Mouse (Mus musculus): ENCODE data around the gene Zfp710. TPM values are rescaled to one million over a fixed set of nuclear protein-coding genes. Genes with fewer than 3 reads are reported as not detected.

The Zfp710 gene
- polyA plus RNA-seq, 1 experiment from 2014 or later = 20.8 TPM

DNA sequence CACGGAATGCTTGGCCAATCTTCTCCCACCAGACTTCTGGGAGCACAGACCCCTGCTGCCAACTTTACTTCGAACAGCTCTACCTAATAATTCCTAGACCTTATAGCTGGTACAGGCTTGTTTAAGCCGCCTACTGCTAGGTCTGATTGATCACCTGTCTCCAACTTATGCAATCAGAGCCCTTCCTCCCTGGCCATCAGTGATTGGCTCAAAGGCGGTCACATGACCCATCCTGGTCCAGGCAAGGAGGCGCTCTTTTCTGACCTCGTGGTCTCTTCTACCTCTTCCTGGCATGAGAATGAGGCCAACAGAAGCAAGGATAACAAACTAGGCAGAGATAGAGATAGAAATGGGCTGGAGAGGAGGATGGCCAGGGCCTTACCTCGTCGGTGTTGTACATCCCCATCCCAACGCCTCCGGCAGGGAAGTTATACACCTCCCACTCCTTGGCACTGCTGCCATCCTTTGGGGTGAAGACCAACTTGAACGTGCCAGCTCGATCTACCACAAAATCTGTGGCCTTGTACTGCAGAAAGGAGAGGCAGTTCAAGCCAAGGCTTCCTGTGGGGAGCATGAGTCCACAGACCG lies 73.9 kb downstream of the Zfp710 start:
- Histone ChIP-seq H3K4me3 (no peak overlapping the region), H3K36me3 (peaks cover 100% of the 10 kb centered on the region), H3K27ac (no peak overlapping the region), H3K27me3 (ENCODE audit: insufficient read depth, poor library complexity, severe bottlenecking) (no peaks in the 10 kb centered on the region), H3K4me1 (0 out of 2 replicates have a peak, but pooled peaks cover 4% of the 10 kb centered on the region), H3K9me3 (no peaks in the 10 kb centered on the region)
- 91% methylated on average over 13 of the region's 13 CpGs for WGBS
- no peak for DNase-seq (ENCODE audit: low spot score)

DNA sequence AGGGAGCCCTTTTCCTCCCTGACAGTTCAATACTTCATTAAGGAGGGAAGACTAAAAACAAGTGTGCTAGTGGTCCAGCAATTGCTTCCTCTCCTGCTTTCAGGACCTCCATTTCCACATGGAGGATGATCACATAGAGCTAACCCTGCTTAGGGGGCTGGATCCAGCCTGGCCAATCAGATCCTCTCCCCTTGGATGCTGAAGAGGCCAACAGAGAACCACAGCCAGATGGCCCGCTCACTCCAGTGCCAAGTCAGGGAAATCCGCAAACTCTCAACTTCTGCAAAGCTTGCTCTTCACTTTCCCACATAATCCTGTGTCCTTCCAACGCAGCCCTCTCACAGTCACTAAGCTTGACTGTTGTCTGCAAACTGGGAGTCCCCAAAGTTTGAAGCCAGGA lies 78.7 kb downstream of the Zfp710 start:
- peaks cover 79% of the 10 kb centered on the region for H3K36me3 ChIP-seq

DNA sequence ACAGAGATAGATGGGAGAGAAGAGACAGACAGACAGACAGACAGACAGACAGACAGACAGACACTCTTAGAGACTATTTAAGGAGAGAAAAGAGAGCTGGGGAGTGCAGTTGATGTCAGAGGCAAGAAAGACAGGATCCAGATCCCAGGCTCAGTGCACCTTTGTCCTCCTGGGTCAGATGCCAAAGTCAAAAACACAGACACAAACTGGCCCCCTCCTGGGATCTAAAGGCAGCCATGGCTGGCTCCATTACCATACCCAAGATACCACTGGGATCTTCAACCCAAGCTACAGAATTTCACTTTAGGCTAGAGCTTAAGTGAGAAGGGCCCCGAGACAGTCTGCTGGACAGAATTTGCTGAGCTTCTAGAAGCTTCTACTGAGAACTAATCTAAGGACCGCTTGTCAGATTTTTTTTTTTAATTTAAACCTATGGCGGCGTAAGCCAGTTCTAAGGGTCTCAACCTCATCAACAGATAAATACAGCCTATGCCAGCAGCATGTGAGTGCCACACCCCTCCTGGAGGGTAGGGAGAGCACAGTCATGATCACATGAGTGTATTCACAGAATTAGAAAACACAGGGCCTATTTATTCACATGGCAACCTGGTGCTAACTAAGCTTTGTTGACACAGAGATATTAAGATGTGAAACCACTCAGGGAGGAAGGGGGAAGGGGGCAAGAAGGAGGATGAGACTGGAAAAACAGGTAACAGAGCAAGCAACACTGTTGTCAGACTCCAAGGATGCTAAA lies 81.2 kb downstream of the Zfp710 start:
- WGBS = 91% methylated on average over 4 of the region's 4 CpGs

More for the DNA sequence above, 78.7 kb downstream of the Zfp710 start:
- Histone ChIP-seq H3K9me3 (no peaks in the 10 kb centered on the region), H3K4me3 (no peak overlapping the region), H3K27me3 (ENCODE audit: insufficient read depth, poor library complexity, severe bottlenecking) (no peaks in the 10 kb centered on the region), H3K27ac (no peak overlapping the region), H3K4me1 (0 out of 2 replicates have a peak, but pooled peaks cover 9% of the 10 kb centered on the region)
- WGBS = 87% methylated on average over 3 of the region's 3 CpGs
- no peak for DNase-seq (ENCODE audit: low spot score)

DNA sequence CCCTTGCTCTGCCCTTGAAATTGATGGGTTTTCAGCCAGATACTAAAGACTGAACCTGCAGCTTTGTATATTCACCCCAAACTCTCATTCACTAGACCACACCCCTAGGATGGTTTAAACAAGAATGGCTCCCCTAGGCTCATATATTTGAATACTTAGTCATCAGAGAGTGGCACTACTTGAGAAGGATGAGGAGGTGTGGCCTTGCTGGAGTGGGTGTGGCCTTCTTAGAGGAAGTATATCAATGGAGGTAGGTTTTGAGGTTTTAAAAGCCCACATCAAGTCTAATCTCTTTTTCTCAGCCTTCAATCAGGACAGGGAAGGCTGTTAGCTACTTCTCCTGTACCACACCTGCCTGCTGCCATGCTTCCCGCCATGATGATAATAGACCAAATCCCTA lies 81.8 kb downstream of the Zfp710 start:
- H3K27me3 ChIP-seq (ENCODE audit: insufficient read depth, poor library complexity, severe bottlenecking) = no peaks in the 10 kb centered on the region

More for the DNA sequence above, 81.2 kb downstream of the Zfp710 start:
- H3K27ac ChIP-seq = no peak overlapping the region
- DNase-seq (ENCODE audit: low spot score) = no peak
- peaks cover 69% of the 10 kb centered on the region for H3K36me3 ChIP-seq
- no peaks in the 10 kb centered on the region for H3K27me3 ChIP-seq (ENCODE audit: insufficient read depth, poor library complexity, severe bottlenecking)
- no peaks in the 10 kb centered on the region for H3K9me3 ChIP-seq
- no peak overlapping the region for H3K4me3 ChIP-seq
- peaks cover 10% of the 10 kb centered on the region; the same call in 1 of the 2 replicates for H3K4me1 ChIP-seq

DNA sequence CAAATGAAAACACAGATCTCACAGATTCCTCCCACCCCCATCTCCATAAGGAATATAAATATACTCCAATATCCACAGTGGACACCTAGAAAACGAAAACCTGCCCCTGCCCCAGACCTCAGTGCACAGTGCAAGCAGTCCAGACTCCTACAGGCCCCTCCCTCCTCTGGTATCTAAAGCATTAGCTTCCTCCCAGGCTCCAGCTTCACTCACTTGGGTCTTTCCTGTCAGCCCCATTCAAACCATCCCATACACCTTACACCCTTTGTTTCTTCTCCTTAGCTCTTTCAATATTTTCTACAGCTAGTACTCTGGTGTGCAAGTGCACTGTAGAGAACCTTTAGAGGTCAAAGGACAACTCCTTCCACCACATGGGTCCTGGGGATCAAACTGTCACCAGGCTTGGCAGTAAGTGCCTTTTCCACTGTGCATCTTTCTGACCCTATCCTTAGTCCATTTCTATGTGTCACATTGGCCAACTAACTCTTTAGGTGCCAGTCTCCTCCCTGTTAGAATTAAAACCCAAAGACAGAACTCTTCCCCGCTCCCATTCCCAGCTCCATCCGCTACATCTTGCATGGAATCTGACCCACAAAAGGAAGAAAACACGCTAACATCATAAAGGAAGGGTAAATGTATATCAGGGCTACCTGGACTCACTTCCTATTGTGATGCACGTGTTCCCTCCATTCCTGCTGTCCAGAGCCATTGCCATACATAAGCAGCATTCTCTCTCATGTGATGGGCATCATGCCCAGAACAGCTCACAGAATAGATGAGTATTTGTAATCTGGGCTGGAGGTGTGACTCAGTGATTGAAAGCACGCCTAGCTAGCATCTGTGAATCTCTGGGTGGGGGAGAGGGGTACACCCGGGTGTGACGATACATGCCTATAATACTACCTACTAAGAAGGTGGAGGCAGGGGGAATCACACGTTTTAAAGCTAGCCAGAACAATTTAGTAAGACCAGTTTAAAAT lies 86.7 kb downstream of the Zfp710 start:
- Histone ChIP-seq H3K4me1 (peaks cover 54% of the 10 kb centered on the region), H3K27me3 (ENCODE audit: insufficient read depth, poor library complexity, severe bottlenecking) (no peaks in the 10 kb centered on the region), H3K4me3 (peak overlapping the region; percentile 28; the same call in 1 of the 2 replicates), H3K27ac (peak overlapping the region; percentile 36; the same call in 1 of the 2 replicates), H3K36me3 (peaks cover 45% of the 10 kb centered on the region), H3K9me3 (no peaks in the 10 kb centered on the region)
- 68% methylated on average over 9 of the region's 9 CpGs for WGBS
- no peak for DNase-seq (ENCODE audit: low spot score)

More for the DNA sequence above, 81.8 kb downstream of the Zfp710 start:
- Histone ChIP-seq H3K4me1 (peaks cover 16% of the 10 kb centered on the region), H3K36me3 (peaks cover 66% of the 10 kb centered on the region), H3K9me3 (no peaks in the 10 kb centered on the region), H3K27ac (no peak overlapping the region), H3K4me3 (no peak overlapping the region)
- no peak for DNase-seq (ENCODE audit: low spot score)
- 79% methylated on average over 1 of the region's 1 CpGs for WGBS

DNA sequence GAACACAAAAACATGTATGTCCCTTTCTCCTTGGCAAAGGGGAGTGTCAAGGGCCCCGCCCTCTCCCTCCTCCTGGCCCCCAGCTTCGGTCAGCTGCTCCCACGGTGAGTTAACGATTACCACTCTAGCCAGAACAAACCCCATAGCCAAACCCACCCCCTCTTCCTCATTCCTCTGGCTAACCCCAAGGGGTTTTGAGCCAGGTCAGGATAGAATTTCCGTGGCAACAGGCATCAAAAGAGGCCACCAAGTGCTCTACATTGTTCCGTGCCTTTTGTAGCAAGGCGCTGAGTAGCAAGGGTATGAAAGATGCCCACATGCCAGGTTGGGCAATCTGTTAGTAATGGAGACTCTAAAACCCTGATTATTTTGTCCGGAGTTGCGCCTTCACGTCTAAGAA lies 89.4 kb downstream of the Zfp710 start:
- H3K36me3 ChIP-seq = peaks cover 23% of the 10 kb centered on the region
- peak overlapping the region; percentile 100 for H3K27ac ChIP-seq
- H3K9me3 ChIP-seq = no peaks in the 10 kb centered on the region
- no peak for DNase-seq (ENCODE audit: low spot score)
- 15% methylated on average over 10 of the region's 10 CpGs for WGBS
- no peaks in the 10 kb centered on the region for H3K27me3 ChIP-seq (ENCODE audit: insufficient read depth, poor library complexity, severe bottlenecking)
- peaks cover 63% of the 10 kb centered on the region for H3K4me1 ChIP-seq
- H3K4me3 ChIP-seq = peak overlapping the region; percentile 99

DNA sequence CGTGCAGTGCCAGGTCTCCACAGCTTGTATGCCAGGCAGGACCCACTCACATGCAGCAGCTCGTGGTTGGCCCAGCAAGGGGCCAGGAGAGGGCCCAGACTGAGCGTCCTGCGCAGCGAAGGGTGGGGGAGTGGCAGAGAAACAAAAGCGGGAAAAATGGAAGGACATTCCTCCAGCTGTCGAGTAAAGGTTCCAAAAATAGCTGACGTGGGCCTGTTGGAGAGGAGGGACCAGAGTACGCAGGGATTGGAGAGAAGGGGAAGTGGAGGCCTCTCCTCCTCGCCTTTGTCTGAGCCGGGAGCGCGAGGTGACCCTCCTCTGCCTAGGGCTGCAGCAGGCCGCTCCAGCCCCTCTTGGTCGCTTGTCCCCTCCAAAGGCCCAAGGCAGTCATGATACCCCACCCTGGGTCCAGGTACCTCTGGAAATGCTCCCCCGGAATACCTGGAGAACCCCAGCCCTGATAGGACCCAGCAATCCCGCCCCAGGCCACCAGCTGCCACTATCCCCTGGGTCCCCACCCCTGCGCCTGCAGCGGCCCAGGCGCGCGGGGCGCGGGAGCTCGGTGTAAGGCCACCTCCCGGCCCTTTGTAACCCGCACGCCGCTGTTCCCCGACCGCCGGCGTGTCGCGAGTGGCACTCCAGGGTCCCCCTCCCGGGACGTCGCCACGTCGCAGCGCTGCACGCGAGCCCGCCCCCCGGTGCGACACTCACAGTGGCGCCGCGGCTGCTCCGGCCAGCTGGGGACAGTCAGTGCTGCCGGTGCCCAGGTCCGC lies 90.0 kb downstream of the Zfp710 start:
- Histone ChIP-seq H3K27me3 (ENCODE audit: insufficient read depth, poor library complexity, severe bottlenecking) (no peaks in the 10 kb centered on the region), H3K27ac (peak overlapping the region; percentile 100), H3K4me1 (peaks cover 69% of the 10 kb centered on the region), H3K36me3 (peaks cover 17% of the 10 kb centered on the region), H3K9me3 (no peaks in the 10 kb centered on the region), H3K4me3 (peak overlapping the region; percentile 99)
- WGBS = under 1% methylated on average over 52 of the region's 52 CpGs
- DNase-seq (ENCODE audit: low spot score) = peak; percentile 94

DNA sequence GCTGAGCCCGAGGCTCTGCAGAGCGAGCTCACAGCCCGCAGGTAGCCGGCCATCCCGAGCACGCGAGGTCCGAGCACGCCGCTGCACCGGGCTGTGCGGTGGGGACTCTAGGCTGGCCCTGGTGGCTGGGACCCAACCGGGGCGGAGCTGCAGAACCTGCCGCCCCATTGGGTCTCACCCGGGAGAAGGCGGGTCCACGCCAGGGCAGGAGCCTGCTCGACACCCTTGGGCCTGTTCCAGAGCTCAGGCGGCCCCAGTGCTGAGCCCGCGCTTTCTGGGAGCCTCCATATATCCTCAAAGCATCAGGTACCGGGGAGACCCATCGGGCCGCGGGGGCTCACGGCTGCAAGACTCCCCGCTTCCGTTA lies 90.6 kb downstream of the Zfp710 start, which contains the start of gene Idh2:
Idh2 (minus strand) TSS at position 169 of the 367 bp plus-strand sequence.
- H3K27me3 ChIP-seq (ENCODE audit: insufficient read depth, poor library complexity, severe bottlenecking) = no peaks in the 10 kb centered on the region
- under 1% methylated on average over 29 of the region's 29 CpGs for WGBS
- H3K4me1 ChIP-seq = peaks cover 75% of the 10 kb centered on the region
- peaks cover 13% of the 10 kb centered on the region for H3K36me3 ChIP-seq
- no peaks in the 10 kb centered on the region for H3K9me3 ChIP-seq
- peak within 1 kb of the TSS; percentile 99 for H3K4me3 ChIP-seq
- peak within 1 kb of the TSS; percentile 100 for H3K27ac ChIP-seq
- DNase-seq (ENCODE audit: low spot score) = peak; percentile 95

DNA sequence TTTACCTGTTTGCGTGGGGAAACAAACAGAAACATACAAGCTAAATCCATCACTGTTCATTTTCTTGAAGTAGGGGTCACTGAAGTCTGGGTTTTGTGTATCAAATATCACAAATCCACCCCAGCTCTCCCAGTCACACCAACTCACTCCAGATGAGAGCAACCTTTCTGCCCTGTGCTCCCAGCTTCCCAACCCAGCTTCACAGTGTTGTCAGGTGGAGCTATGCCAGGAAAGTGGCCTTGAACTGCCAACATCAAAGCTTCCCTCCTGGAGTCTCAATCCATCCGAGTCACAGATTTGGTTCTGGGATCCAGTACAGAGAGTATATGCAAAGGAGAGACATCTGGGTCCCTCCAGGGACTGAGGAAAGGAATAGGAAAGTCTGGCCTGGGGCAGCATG lies 91.5 kb downstream of the Zfp710 start:
- peaks cover 80% of the 10 kb centered on the region for H3K4me1 ChIP-seq
- H3K9me3 ChIP-seq = no peaks in the 10 kb centered on the region
- H3K27me3 ChIP-seq (ENCODE audit: insufficient read depth, poor library complexity, severe bottlenecking) = no peaks in the 10 kb centered on the region
- no peak for DNase-seq (ENCODE audit: low spot score)
- peak overlapping the region; percentile 99 for H3K4me3 ChIP-seq
- H3K27ac ChIP-seq = peak overlapping the region; percentile 100; the same call in 1 of the 2 replicates
- H3K36me3 ChIP-seq = peaks cover 9% of the 10 kb centered on the region
- 72% methylated on average over 2 of the region's 2 CpGs for WGBS

DNA sequence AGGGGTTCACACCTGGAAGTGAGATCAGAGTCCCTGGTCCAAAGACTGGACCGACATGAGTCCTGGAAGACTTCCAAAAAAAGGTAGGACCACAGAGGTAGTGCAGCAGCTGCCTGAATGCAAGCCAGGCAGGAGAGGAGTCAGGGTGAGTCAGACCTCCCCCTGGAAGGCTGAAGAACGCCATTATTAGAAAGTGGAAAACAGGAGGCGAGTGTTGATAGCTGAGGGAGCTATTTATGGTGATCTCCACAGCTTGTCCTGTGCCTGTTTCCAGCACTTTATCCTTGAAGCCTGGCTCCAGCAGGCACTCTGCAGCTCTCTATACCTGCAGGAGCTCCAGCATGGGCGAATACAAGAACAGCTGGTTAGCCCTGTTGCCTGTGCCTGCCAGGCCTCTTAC lies 94.6 kb downstream of the Zfp710 start:
- Histone ChIP-seq H3K9me3 (no peaks in the 10 kb centered on the region), H3K27me3 (ENCODE audit: insufficient read depth, poor library complexity, severe bottlenecking) (no peaks in the 10 kb centered on the region), H3K4me1 (peaks cover 62% of the 10 kb centered on the region), H3K36me3 (no peaks in the 10 kb centered on the region), H3K4me3 (peak overlapping the region; percentile 7; the same call in 1 of the 2 replicates), H3K27ac (peak overlapping the region; percentile 87)
- DNase-seq (ENCODE audit: low spot score) = no peak
- WGBS = 27% methylated on average over 4 of the region's 4 CpGs

DNA sequence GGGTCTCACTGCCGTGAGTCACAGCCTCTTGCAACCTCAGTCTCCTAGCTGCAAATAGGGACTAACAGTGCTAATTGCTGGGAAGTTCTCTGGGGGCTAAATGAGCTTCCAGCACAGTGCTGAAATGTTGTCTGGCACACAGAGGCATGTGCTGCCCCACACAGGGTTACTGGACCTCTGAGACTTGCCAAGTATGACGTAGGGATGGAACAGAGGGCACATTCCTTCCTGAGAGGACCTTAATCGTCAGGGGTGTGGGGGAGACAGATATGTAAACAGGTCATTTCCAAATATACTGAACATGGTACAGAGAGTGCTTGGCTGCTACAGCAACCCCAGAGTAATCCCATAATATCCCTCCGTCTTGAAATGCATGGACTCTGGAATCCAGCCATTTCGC lies 96.5 kb downstream of the Zfp710 start:
- no peaks in the 10 kb centered on the region for H3K36me3 ChIP-seq
- WGBS = 58% methylated on average over 5 of the region's 5 CpGs
- H3K4me1 ChIP-seq = peaks cover 43% of the 10 kb centered on the region
- peak overlapping the region; percentile 87; the same call in 1 of the 2 replicates for H3K27ac ChIP-seq
- no peaks in the 10 kb centered on the region for H3K27me3 ChIP-seq (ENCODE audit: insufficient read depth, poor library complexity, severe bottlenecking)
- H3K4me3 ChIP-seq = no peak overlapping the region
- no peak for DNase-seq (ENCODE audit: low spot score)
- H3K9me3 ChIP-seq = no peaks in the 10 kb centered on the region

DNA sequence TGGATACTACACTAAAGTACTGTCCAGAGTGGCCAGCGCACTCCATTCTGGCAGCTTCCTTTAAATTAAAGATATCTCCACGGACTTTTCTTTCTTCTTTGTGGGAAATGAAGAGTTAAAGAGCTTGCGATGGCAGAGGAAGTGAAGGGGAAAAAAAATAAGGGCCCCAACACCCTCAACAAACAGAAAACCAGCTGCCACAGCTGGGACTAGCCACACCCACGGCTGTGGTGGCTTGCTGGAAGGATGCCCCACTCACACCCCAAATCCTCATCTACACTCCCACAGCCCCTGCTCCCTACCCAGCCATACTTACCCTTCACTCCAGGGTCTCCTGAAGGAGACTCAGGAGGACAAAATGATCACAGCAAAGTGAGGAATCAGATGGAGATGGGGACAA lies 98.5 kb downstream of the Zfp710 start:
- no peak overlapping the region for H3K27ac ChIP-seq
- no peak overlapping the region for H3K4me3 ChIP-seq
- H3K36me3 ChIP-seq = no peaks in the 10 kb centered on the region
- no peaks in the 10 kb centered on the region for H3K27me3 ChIP-seq (ENCODE audit: insufficient read depth, poor library complexity, severe bottlenecking)
- H3K9me3 ChIP-seq = no peaks in the 10 kb centered on the region
- DNase-seq (ENCODE audit: low spot score) = no peak
- peaks cover 37% of the 10 kb centered on the region for H3K4me1 ChIP-seq
- WGBS = 66% methylated on average over 4 of the region's 4 CpGs
